Mouse (Mus musculus): ENCODE results near the gene Traf3. TPM values are rescaled to one million over a fixed set of nuclear protein-coding genes. Genes with fewer than 3 reads are reported as not detected.

The Traf3 gene
- polyA plus RNA-seq, 1 experiment from 2014 or later: 10.2 TPM

DNA sequence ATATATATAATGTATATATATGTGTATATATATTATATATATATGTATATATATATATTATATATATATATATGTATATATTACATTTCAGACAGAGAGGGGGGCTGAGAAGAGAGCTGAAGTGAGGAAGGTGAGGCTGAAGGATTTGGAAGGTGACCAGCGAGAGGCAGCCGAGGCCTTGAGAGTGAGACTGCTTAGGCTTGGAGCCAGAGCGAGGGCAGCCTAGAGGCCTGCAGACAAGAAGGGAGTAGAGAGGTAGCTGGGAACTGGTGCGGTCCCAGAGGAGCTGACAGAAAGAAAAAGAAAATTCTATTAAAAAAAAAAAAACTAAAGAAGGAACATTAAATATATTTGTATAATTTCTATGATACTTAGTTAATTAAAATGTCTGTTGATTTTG, 2.7 kb downstream of the Traf3 start:
- no peak overlapping the region for H3K4me2 ChIP-seq (ENCODE audit: low read depth, low read length)
- H3K36me3 ChIP-seq (replicated peaks; ENCODE audit: control insufficient read depth, insufficient read depth, low read depth, low read length): no peaks in the 10 kb centered on the region
- H3K4me3 ChIP-seq (ENCODE audit: low read depth, low read length): no peak overlapping the region
- WGBS: 86% methylated on average over 4 of the region's 4 CpGs
- H3K27ac ChIP-seq (replicated peaks; ENCODE audit: low read depth, low read length): no peak overlapping the region
- no peaks in the 10 kb centered on the region; the same call in none of the 2 replicates for H3K4me1 ChIP-seq (ENCODE audit: control insufficient read depth, insufficient read depth, low read length)
- DNase-seq (ENCODE audit: low spot score) (no peak), ATAC-seq (replicated peaks; ENCODE audit: insufficient number of reproducible peaks, low FRiP score, low TSS enrichment, low read depth) (no peak)
- H3K9me3 ChIP-seq (replicated peaks; ENCODE audit: control insufficient read depth, low read length): no peaks in the 10 kb centered on the region
- H3K27me3 ChIP-seq (ENCODE audit: control insufficient read depth, insufficient read depth, low read length): no peaks in the 10 kb centered on the region
- no peak overlapping the region for H3K9ac ChIP-seq (replicated peaks; ENCODE audit: low read length)

DNA sequence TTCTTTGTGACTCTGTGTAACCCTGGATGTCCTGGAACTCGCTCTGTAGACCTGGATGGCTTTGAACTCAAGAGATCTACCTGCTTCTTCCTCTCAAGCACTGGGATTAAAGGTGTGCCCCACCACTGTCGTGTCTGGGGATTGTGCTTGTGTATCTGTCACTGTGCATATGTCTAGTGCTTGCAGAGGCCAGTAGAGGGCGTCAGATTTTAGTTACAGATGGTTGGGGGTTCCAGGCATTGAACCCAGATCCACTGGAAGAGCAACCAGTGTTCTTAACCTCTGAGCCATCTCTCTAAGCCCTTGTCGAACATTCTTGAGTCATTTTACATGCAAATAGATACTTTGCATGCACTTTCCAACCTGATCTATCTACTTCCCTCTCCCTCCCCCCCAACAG, 12.6 kb downstream of the Traf3 start:
- no peak overlapping the region for H3K4me2 ChIP-seq (ENCODE audit: low read depth, low read length)
- ATAC-seq (replicated peaks; ENCODE audit: insufficient number of reproducible peaks, low FRiP score, low TSS enrichment, low read depth): no peak
- no peak overlapping the region for H3K27ac ChIP-seq (replicated peaks; ENCODE audit: low read depth, low read length)
- H3K27me3 ChIP-seq (ENCODE audit: control insufficient read depth, insufficient read depth, low read length): no peaks in the 10 kb centered on the region
- 76% methylated on average over 4 of the region's 4 CpGs for WGBS
- H3K4me3 ChIP-seq (ENCODE audit: low read depth, low read length): no peak overlapping the region
- no peak overlapping the region for H3K9ac ChIP-seq (replicated peaks; ENCODE audit: low read length)
- H3K36me3 ChIP-seq (replicated peaks; ENCODE audit: control insufficient read depth, insufficient read depth, low read depth, low read length): no peaks in the 10 kb centered on the region
- no peak for DNase-seq (ENCODE audit: low spot score)
- no peaks in the 10 kb centered on the region for H3K9me3 ChIP-seq (replicated peaks; ENCODE audit: control insufficient read depth, low read length)
- no peaks in the 10 kb centered on the region for H3K4me1 ChIP-seq (ENCODE audit: control insufficient read depth, insufficient read depth, low read length)

DNA sequence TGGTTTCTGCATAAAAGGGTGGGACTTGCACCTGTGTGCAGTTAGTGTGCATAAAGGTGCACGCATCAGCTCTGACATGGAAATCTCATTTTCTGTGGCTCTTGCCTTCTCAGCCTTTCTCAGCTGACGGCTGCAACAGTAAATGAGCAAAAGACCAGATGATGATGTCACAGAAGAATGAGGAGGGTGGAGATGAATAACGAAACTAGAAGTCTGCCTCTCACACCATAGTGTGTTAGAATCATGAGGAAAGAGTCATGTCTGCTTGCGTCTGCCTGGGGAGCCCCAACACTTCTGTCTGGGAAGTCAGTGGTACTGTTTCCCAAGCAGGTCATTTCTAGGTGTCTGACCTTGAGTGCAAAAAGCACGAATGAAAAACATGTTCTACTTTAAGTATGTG, 15.7 kb downstream of the Traf3 start:
- H3K9ac ChIP-seq (replicated peaks; ENCODE audit: low read length): no peak overlapping the region
- H3K4me1 ChIP-seq (ENCODE audit: control insufficient read depth, insufficient read depth, low read length): no peaks in the 10 kb centered on the region
- H3K4me3 ChIP-seq (ENCODE audit: low read depth, low read length): no peak overlapping the region
- H3K4me2 ChIP-seq (ENCODE audit: low read depth, low read length): no peak overlapping the region
- no peaks in the 10 kb centered on the region for H3K9me3 ChIP-seq (replicated peaks; ENCODE audit: control insufficient read depth, low read length)
- no peaks in the 10 kb centered on the region for H3K36me3 ChIP-seq (replicated peaks; ENCODE audit: control insufficient read depth, insufficient read depth, low read depth, low read length)
- DNase-seq (ENCODE audit: low spot score): no peak
- WGBS: 86% methylated on average over 5 of the region's 5 CpGs
- no peak for ATAC-seq (replicated peaks; ENCODE audit: insufficient number of reproducible peaks, low FRiP score, low TSS enrichment, low read depth)
- H3K27me3 ChIP-seq (ENCODE audit: control insufficient read depth, insufficient read depth, low read length): no peaks in the 10 kb centered on the region
- no peak overlapping the region for H3K27ac ChIP-seq (replicated peaks; ENCODE audit: low read depth, low read length)

DNA sequence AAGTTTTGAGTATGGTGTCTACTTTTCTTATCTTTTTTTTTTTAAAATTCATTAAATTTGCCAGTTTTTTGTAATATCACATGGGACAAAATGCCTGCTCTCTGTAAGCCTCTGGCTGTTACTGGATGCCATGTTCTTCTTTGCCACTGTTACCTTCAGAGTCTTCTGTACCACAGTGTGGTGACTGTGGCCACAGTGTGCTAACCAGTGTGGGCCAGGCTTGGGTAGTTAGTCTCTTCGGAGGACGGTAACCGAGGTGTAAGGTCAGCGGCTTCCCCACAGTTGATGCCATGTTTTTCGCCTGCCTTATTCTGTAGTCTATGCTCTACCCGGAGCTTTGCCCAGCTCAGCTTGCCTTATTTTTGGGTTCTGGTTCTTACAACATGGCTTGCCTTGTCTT, 16.2 kb downstream of the Traf3 start:
- H3K27me3 ChIP-seq (ENCODE audit: control insufficient read depth, insufficient read depth, low read length): no peaks in the 10 kb centered on the region
- no peak for DNase-seq (ENCODE audit: low spot score)
- no peak overlapping the region for H3K9ac ChIP-seq (replicated peaks; ENCODE audit: low read length)
- no peaks in the 10 kb centered on the region for H3K36me3 ChIP-seq (replicated peaks; ENCODE audit: control insufficient read depth, insufficient read depth, low read depth, low read length)
- no peak for ATAC-seq (replicated peaks; ENCODE audit: insufficient number of reproducible peaks, low FRiP score, low TSS enrichment, low read depth)
- 95% methylated on average over 6 of the region's 6 CpGs for WGBS
- no peak overlapping the region for H3K27ac ChIP-seq (replicated peaks; ENCODE audit: low read depth, low read length)
- no peaks in the 10 kb centered on the region for H3K4me1 ChIP-seq (ENCODE audit: control insufficient read depth, insufficient read depth, low read length)
- H3K4me3 ChIP-seq (ENCODE audit: low read depth, low read length): no peak overlapping the region
- H3K9me3 ChIP-seq (replicated peaks; ENCODE audit: control insufficient read depth, low read length): no peaks in the 10 kb centered on the region
- no peak overlapping the region for H3K4me2 ChIP-seq (ENCODE audit: low read depth, low read length)

DNA sequence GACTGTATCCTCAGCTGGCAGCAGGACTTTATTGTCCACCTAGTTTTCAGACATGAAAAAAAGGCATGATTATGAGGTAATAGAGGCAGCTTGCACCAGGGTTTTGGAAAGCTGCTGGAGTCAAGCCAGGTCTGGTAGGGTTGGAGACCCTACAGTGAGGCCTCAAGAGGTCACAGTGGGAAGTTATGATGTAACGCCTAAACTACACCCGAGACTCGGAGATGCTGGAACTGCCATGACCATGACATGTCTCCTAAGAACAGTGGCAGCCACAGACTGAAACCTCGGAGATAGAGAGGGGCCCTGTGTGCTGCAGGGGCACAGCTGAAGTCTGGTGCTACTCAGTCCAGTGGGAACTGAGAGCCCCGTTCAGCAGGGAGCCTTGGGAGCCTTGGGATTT, 18.3 kb downstream of the Traf3 start, which contains the start of gene 4930595D18Rik:
Gene 4930595D18Rik, minus strand, starts transcription at position 16 of the 400 bp plus-strand sequence.
- DNase-seq (ENCODE audit: low spot score) (no peak), ATAC-seq (replicated peaks; ENCODE audit: insufficient number of reproducible peaks, low FRiP score, low TSS enrichment, low read depth) (no peak)
- Histone ChIP-seq H3K9me3 (replicated peaks; ENCODE audit: control insufficient read depth, low read length) (no peaks in the 10 kb centered on the region), H3K27me3 (ENCODE audit: control insufficient read depth, insufficient read depth, low read length) (no peaks in the 10 kb centered on the region), H3K27ac (replicated peaks; ENCODE audit: low read depth, low read length) (no peak within 1 kb of the TSS), H3K36me3 (replicated peaks; ENCODE audit: control insufficient read depth, insufficient read depth, low read depth, low read length) (no peaks in the 10 kb centered on the region), H3K4me3 (ENCODE audit: low read depth, low read length) (no peak within 1 kb of the TSS), H3K4me2 (ENCODE audit: low read depth, low read length) (no peak within 1 kb of the TSS), H3K4me1 (ENCODE audit: control insufficient read depth, insufficient read depth, low read length) (no peaks in the 10 kb centered on the region), H3K9ac (replicated peaks; ENCODE audit: low read length) (no peak within 1 kb of the TSS)
- WGBS: 84% methylated on average over 5 of the region's 5 CpGs

DNA sequence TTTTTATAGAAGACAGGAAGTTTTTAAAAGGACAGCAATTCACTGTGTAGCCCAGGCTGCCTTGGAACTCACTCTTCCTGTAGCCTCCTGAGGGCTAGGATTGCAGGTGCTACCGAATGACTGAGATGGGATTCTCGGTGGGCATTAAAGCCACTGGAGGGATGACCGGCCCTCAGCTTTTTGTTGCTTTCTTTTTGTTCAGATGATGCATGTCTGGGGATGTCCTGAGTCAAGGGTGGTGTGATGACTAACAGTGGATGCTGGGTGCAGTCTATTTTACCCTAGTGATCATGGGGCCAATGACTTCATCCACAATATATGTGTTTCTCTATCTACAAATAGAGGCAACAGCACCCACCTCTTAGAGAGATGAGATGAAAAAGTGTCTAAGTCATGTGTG, 20.8 kb downstream of the Traf3 start:
- WGBS: 88% methylated on average over 3 of the region's 3 CpGs
- ATAC-seq (replicated peaks; ENCODE audit: insufficient number of reproducible peaks, low FRiP score, low TSS enrichment, low read depth) (no peak), DNase-seq (ENCODE audit: low spot score) (no peak)
- Histone ChIP-seq H3K36me3 (replicated peaks; ENCODE audit: control insufficient read depth, insufficient read depth, low read depth, low read length) (no peaks in the 10 kb centered on the region), H3K9me3 (replicated peaks; ENCODE audit: control insufficient read depth, low read length) (no peaks in the 10 kb centered on the region), H3K4me1 (ENCODE audit: control insufficient read depth, insufficient read depth, low read length) (no peaks in the 10 kb centered on the region), H3K27me3 (ENCODE audit: control insufficient read depth, insufficient read depth, low read length) (no peaks in the 10 kb centered on the region), H3K4me2 (ENCODE audit: low read depth, low read length) (no peak overlapping the region), H3K27ac (replicated peaks; ENCODE audit: low read depth, low read length) (no peak overlapping the region), H3K4me3 (ENCODE audit: low read depth, low read length) (no peak overlapping the region), H3K9ac (replicated peaks; ENCODE audit: low read length) (no peak overlapping the region)

DNA sequence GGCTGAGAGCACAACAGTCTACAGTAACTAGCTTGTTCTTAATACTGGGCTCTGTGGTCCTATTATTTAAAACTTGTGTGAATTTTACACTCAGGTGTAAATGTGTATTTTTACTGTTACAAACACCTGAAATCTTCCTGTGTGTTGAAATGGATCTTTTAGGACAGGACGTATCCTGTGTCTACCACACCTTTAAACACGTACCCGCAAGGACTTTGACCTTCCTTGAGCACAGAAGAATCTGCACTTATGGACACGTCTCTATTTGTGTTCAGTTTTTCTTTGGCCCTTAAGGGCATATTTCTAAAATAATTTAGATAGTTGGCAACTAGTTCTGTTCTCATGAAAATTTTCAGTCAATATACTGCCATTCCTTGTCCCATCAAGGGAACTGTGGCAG, 22.1 kb downstream of the Traf3 start:
- H3K9ac ChIP-seq (replicated peaks; ENCODE audit: low read length): no peak overlapping the region
- H3K36me3 ChIP-seq (replicated peaks; ENCODE audit: control insufficient read depth, insufficient read depth, low read depth, low read length): no peaks in the 10 kb centered on the region
- no peak overlapping the region for H3K4me2 ChIP-seq (ENCODE audit: low read depth, low read length)
- no peak overlapping the region for H3K4me3 ChIP-seq (ENCODE audit: low read depth, low read length)
- H3K4me1 ChIP-seq (ENCODE audit: control insufficient read depth, insufficient read depth, low read length): no peaks in the 10 kb centered on the region
- H3K9me3 ChIP-seq (replicated peaks; ENCODE audit: control insufficient read depth, low read length): no peaks in the 10 kb centered on the region
- no peak overlapping the region for H3K27ac ChIP-seq (replicated peaks; ENCODE audit: low read depth, low read length)
- 93% methylated on average over 4 of the region's 4 CpGs for WGBS
- DNase-seq (ENCODE audit: low spot score) (no peak), ATAC-seq (replicated peaks; ENCODE audit: insufficient number of reproducible peaks, low FRiP score, low TSS enrichment, low read depth) (no peak)
- H3K27me3 ChIP-seq (ENCODE audit: control insufficient read depth, insufficient read depth, low read length): no peaks in the 10 kb centered on the region

DNA sequence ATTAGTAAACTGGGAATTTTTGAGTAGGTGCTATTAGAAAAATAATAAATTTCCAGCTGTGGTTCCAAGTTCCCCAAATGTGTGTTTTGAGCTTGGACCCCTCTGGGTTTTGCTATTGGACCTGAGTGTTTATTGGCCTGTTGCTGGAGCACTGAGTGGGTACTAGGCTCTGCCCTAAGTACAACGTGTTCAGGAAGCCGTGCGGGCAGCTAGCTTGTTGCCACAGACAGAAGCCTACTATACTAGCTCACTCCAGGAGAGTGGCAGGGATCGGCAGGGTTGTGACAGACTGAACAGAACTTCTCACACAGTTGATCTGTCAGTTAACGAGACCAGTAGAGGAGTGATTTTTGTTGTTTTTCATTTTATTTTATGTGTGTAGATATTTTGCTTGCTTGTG, 24.2 kb downstream of the Traf3 start:
- no peaks in the 10 kb centered on the region for H3K9me3 ChIP-seq (replicated peaks; ENCODE audit: control insufficient read depth, low read length)
- 81% methylated on average over 5 of the region's 5 CpGs for WGBS
- H3K36me3 ChIP-seq (replicated peaks; ENCODE audit: control insufficient read depth, insufficient read depth, low read depth, low read length): no peaks in the 10 kb centered on the region
- H3K27me3 ChIP-seq (ENCODE audit: control insufficient read depth, insufficient read depth, low read length): no peaks in the 10 kb centered on the region
- H3K4me3 ChIP-seq (ENCODE audit: low read depth, low read length): no peak overlapping the region
- H3K4me1 ChIP-seq (ENCODE audit: control insufficient read depth, insufficient read depth, low read length): no peaks in the 10 kb centered on the region
- ATAC-seq (replicated peaks; ENCODE audit: insufficient number of reproducible peaks, low FRiP score, low TSS enrichment, low read depth): no peak
- no peak for DNase-seq (ENCODE audit: low spot score)
- H3K27ac ChIP-seq (replicated peaks; ENCODE audit: low read depth, low read length): no peak overlapping the region
- no peak overlapping the region for H3K9ac ChIP-seq (replicated peaks; ENCODE audit: low read length)
- no peak overlapping the region for H3K4me2 ChIP-seq (ENCODE audit: low read depth, low read length)

All from embryonic facial prominence, embryonic 11.5 days (tissue).